Mouse (Mus musculus) liver, postnatal 0 days (tissue): ENCODE measurements around the gene Tmem259.

ENCODE experiments used
- CTCF ChIP-seq: sonication (generic); IDR thresholded peaks from 2 replicates; pipeline ENCODE4 v1.5.1; 2016; ENCODE audit warnings: antibody characterized with exemption, low read depth
- EP300 ChIP-seq: IDR thresholded peaks from 2 replicates; pipeline ENCODE4 v1.6.1; 2016; ENCODE audit warnings: antibody characterized with exemption, low read depth, mild to moderate bottlenecking

- TF ChIP-seq CTCF (no peak), EP300 (no peak)
Measured at GRCm38 (mm10) chr10:79988506-79989271, 4.6 kb upstream of the Tmem259 start, which contains the start of gene Cnn2.
